9 mouse cellular contexts compared by ENCODE assay signal in genomic region chr7:37346041-37346440, GRCm38 (mm10).
DNase-seq lines count a peak whose midpoint lies in the region; ATAC-seq and TF ChIP-seq lines count a peak whose summit lies in the region.
"Had no signal": no experiment of that assay in that cellular context is flagged by ENCODE, and none has a peak within 500 bp of the region (broad histone marks: within the 10 kb centered on the region; RNA-seq: fewer than 3 reads in every experiment).

No protein-coding gene starts in this region.

- intact Hi-C loops in gastrocnemius, adult 2 months (cut with DNase I) = loop anchor here (1.0 to 10.0 kb wide), 5 partner anchors 649 to 1541 kb away; partner anchors contain the start of genes Tshz3 and Zfp507

- ATAC-seq in megakaryocyte, adult 5-6 weeks (ENCODE audit: poor library complexity, severe bottlenecking) = no peak

- no peak overlapping the region for H3K4me3 ChIP-seq in gastrocnemius, adult 2 months
- H3K4me3 ChIP-seq: heart, embryonic 13.5 days had no signal

- TF ChIP-seq CTCF in gastrocnemius, adult 2 months (IDR thresholded peaks at IDR 0.05) = peak; percentile 98

- no peak overlapping the region for H3K27ac ChIP-seq in gastrocnemius, adult 2 months
- H3K27ac ChIP-seq: heart, embryonic 13.5 days had no signal

- DNase-seq in CD4-positive, CD25-positive, alpha-beta regulatory T cell, adult 2 months (ENCODE audit: low read depth, low spot score) = peak; percentile 61
- DNase-seq in R1 (ENCODE audit: low read depth, low spot score) = peak; percentile 72
- DNase-seq in cerebellum, postnatal 25 days = peak; percentile 83 to 86
- DNase-seq in gastrocnemius, adult 2 months = peak; percentile 65
- peak; percentile 73 for DNase-seq in kidney, postnatal 14 days
- peak; percentile 53 to 69 for DNase-seq in lung, adult 18-20 months
- peak; percentile 42 for DNase-seq in ovary, postnatal 36 days (ENCODE audit: low spot score)
